Mouse (Mus musculus) heart, adult 18-20 months (tissue): ENCODE measurements at regions not wholly inside any gene's neighbourhood (a gene's known extent, or its start where the extent isn't known, plus 50 kb on each side); places are given as distances from the start of the nearest gene placed in this dataset.

ENCODE experiments used
- DNase-seq, 2 experiments: peaks; one replicate each; pipeline ENCODE4 v3.0.0; 2021 to 2022; ENCODE audit warnings: mixed read lengths in 1 of 2

- DNase-seq, result no peak
Measured at GRCm38 (mm10) chr3:49842119-49842518, 85.0 kb upstream of the Pcdh18 start.

GRCm38 (mm10) chr3:49840448-49841156 is 83.5 kb upstream of the Pcdh18 start:
- DNase-seq, result no peak

GRCm38 (mm10) chr3:49814401-49814800 is 57.3 kb upstream of the Pcdh18 start:
- DNase-seq, result peak in 1 of 2 experiments; percentile 1

- DNase-seq, result no peak
Measured at GRCm38 (mm10) chr3:49807721-49808120, 50.6 kb upstream of the Pcdh18 start.

- DNase-seq, result no peak
Measured at GRCm38 (mm10) chr3:49807280-49807679, 50.2 kb upstream of the Pcdh18 start.
